Mouse (Mus musculus) hindbrain, embryonic 14.5 days (tissue): ENCODE measurements around the gene Gfy. TPM values are rescaled to one million over a fixed set of nuclear protein-coding genes. Genes with fewer than 3 reads are reported as not detected.
A peak's percentile ranks its signal among the peaks of the same experiment; 100 is the strongest.
"Not testable (repeated sequence)": the region's sequence is repeated elsewhere in the genome, so short reads cannot be mapped to it uniquely, and the experiment has no call there.

Experiments used
- ATAC-seq: fragments of 200-750 bp; cut with Nextera tagmentation; 2 replicates; pipeline ENCODE4 v1.8.0; 2017; ENCODE audit warnings: moderate number of reproducible peaks, mild to moderate bottlenecking, moderate TSS enrichment, moderate library complexity; ENCODE audit not compliant: low FRiP score
- DNase-seq: peaks from one replicate; pipeline ENCODE4 v3.0.0-alpha.2; 2015; ENCODE audit warnings: low spot score
- H3K27ac ChIP-seq: fragments of 300-500 bp; sonication (generic); 2 replicates; pipeline ENCODE4 v1.5.1; 2014; ENCODE audit warnings: mild to moderate bottlenecking, moderate library complexity
- H3K27me3 ChIP-seq: fragments of 300-500 bp; sonication (generic); 2 replicates; pipeline ENCODE4 v1.6.1; 2014; ENCODE audit warnings: mild to moderate bottlenecking, low read length, mixed read lengths; ENCODE audit not compliant: control insufficient read depth, insufficient read depth
- H3K36me3 ChIP-seq: fragments of 300-500 bp; sonication (generic); replicated peaks from 2 replicates; pipeline ENCODE4 v1.6.1; 2014; ENCODE audit not compliant: control insufficient read depth, insufficient read depth
- H3K4me1 ChIP-seq: fragments of 300-500 bp; sonication (generic); replicated peaks from 2 replicates; pipeline ENCODE4 v1.6.1; 2014; ENCODE audit warnings: antibody characterized with exemption, low read length, mixed read lengths; ENCODE audit not compliant: control insufficient read depth, insufficient read depth
- H3K4me2 ChIP-seq: fragments of 300-500 bp; sonication (generic); replicated peaks from 2 replicates; pipeline ENCODE4 v1.6.1; 2014; ENCODE audit warnings: mild to moderate bottlenecking, moderate library complexity
- H3K4me3 ChIP-seq: fragments of 300-500 bp; sonication (generic); replicated peaks from 2 replicates; pipeline ENCODE4 v1.5.1; 2014; ENCODE audit warnings: mild to moderate bottlenecking, low read length
- H3K9ac ChIP-seq: fragments of 300-500 bp; sonication (generic); 2 replicates; pipeline ENCODE4 v1.6.1; 2014
- H3K9me3 ChIP-seq: fragments of 300-500 bp; sonication (generic); 2 replicates; pipeline ENCODE4 v1.6.1; 2016; ENCODE audit warnings: low read length; ENCODE audit not compliant: control insufficient read depth
- WGBS: fragments of 180-500 bp; shearing (Covaris S2); extraction: QIAGEN DNeasy Blood & Tissue Kit; methylation state at CpG from one replicate; pipeline ENCODE4 v1.1.7; 2014; 5-methylcytosine and 5-hydroxymethylcytosine counted together
- polyA plus RNA-seq: library from polyadenylated mRNA; unstranded; fragments of >200 nt; fragmentation: Nextera tagmentation; extraction: Ambion mirVana; gene quantifications from 2 replicates; pipeline ENCODE4 v1.2.1, GENCODE M21; 2014

Gfy gene
- polyA plus RNA-seq, 1 experiment from 2014 or later, result not detected

DNA sequence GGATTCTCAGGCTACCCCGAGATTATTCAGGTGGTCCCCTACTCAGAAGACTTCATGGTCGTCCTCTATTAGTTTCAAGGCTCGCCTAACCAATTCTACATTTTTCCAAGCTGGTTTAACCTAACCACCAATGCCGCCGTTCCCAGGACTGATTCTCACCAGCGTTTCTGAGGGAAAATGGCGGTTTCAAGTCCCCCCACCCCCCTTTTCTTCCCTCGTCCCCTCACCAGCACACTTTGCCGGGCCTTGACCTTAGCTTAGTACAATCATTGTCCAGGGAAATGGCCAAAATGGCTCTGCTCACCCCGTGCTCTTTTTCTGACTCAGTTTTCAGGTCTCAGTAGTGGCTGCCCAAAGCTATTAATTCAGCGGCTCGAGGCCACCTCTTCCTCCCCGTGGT, 4.0 kb downstream of the Gfy start:
- H3K9ac ChIP-seq, result no peak overlapping the region
- 4% methylated on average over 13 of the region's 13 CpGs for WGBS
- ATAC-seq (no peak), DNase-seq (no peak)
- no peak overlapping the region for H3K4me3 ChIP-seq
- H3K9me3 ChIP-seq, result no peaks in the 10 kb centered on the region
- H3K36me3 ChIP-seq, result no peaks in the 10 kb centered on the region
- no peak overlapping the region for H3K27ac ChIP-seq
- H3K27me3 ChIP-seq, result peaks cover 77% of the 10 kb centered on the region
- no peak overlapping the region for H3K4me2 ChIP-seq
- 0 out of 2 replicates have a peak, but pooled peaks cover 9% of the 10 kb centered on the region for H3K4me1 ChIP-seq

DNA sequence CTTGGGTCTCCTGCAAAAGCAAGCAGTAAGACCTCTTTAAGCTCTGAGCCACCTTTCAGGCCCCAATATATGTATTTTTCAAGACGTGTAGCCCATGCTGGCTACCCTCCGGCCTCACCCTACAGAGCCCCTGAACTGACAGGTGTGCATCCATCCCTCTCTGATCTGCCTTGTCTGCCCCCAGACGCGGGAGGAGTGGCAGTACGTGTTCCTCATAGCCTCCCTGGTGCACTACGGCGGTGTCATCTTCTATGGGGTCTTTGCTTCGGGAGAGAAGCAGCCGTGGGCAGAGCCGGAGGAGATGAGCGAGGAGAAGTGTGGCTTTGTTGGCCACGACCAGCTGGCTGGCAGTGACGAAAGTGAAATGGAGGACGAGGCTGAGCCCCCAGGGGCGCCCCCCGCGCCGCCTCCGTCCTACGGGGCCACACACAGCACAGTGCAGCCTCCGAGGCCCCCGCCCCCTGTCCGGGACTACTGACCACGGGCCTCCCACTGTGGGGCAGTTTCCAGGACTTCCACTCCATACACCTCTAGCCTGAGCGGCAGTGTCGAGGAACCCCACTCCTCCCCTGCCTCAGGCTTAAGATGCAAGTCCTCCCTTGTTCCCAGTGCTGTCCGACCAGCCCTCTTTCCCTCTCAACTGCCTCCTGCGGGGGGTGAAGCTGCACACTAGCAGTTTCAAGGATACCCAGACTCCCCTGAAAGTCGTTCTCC, 4.6 kb downstream of the Gfy start:
- 0 out of 2 replicates have a peak, but pooled peaks cover 2% of the 10 kb centered on the region for H3K9me3 ChIP-seq
- no peak overlapping the region for H3K4me2 ChIP-seq
- no peak overlapping the region for H3K27ac ChIP-seq
- DNase-seq (no peak), ATAC-seq (0 out of 2 replicates have a peak, but pooled peaks have one; percentile 34)
- H3K4me3 ChIP-seq, result no peak overlapping the region
- WGBS, result 4% methylated on average over 28 of the region's 29 CpGs
- no peak overlapping the region for H3K9ac ChIP-seq
- H3K36me3 ChIP-seq, result no peaks in the 10 kb centered on the region
- H3K27me3 ChIP-seq, result peaks cover 77% of the 10 kb centered on the region
- 0 out of 2 replicates have a peak, but pooled peaks cover 9% of the 10 kb centered on the region for H3K4me1 ChIP-seq

DNA sequence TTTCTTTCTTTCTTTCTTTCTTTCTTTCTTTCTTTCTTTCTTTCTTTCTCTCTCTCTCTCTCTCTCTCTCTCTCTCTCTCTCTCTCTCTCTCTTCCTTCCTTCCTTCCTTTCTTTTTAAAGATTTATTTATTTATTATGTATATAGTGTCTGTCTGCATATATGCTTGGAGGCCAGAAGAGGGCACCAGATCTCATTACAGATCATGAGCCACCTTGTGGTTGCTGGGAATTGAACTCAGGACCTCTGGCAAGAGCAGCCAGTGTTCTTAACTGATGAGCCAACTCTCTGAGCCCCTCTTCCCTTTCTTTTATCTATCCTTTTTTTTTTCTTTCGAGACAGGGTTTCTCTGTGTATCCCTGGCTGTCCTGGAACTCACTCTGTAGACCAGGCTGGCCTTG, 5.6 kb downstream of the Gfy start:
- not testable (repeated sequence) for H3K4me3 ChIP-seq, H3K9me3 ChIP-seq, H3K27ac ChIP-seq, H3K4me1 ChIP-seq, ATAC-seq, H3K36me3 ChIP-seq, DNase-seq, H3K4me2 ChIP-seq, H3K9ac ChIP-seq
- peaks cover 77% of the 10 kb centered on the region for H3K27me3 ChIP-seq
- WGBS, result 62% methylated on average over 1 of the region's 1 CpGs

DNA sequence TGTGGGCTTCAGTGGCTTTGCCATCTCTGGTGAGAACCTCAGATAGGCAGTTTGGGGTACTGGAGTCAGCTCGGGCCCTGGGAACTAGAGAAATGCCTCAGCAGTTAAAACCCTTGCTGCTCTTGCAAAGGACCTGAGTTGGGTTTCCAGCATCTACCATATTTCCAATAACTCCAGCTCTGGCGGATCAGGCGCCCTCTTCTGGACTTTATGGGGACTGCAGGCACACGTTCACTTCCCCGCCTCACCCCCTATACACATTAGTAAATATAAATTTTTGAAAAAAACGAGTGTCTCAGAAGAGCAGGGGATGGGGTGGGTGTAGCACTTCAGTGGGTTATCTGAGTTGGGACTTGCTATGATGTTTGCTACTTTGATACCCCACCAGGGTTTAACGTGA, 6.4 kb downstream of the Gfy start:
- Histone ChIP-seq H3K27me3 (peaks cover 77% of the 10 kb centered on the region), H3K9me3 (0 out of 2 replicates have a peak, but pooled peaks cover 6% of the 10 kb centered on the region), H3K4me1 (peaks cover 15% of the 10 kb centered on the region; the same call in 1 of the 2 replicates), H3K4me3 (no peak overlapping the region), H3K27ac (no peak overlapping the region), H3K4me2 (no peak overlapping the region), H3K9ac (no peak overlapping the region), H3K36me3 (no peaks in the 10 kb centered on the region)
- WGBS, result 64% methylated on average over 7 of the region's 7 CpGs
- DNase-seq (no peak), ATAC-seq (no peak)

DNA sequence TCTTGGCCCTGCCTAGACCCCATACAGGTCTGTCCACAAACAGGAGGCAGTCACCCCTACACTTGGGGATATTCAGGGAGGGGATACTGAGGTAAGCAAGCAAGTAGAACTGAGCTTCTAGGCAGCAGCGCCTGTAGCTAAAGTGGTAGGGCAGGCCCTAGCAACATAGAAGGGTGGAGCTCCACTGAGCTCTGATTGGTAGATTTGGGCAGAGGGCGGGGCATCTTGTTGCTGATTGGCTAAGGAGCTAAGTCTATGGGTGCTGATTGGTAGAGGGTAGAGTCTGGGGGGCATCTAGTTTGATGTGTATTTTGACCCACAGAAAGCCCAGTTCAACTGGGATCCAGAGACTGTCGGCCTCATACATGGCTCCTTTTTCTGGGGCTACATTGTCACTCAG, 9.9 kb downstream of the Gfy start:
- Histone ChIP-seq H3K27me3 (peaks cover 77% of the 10 kb centered on the region), H3K4me3 (no peak overlapping the region), H3K4me2 (no peak overlapping the region), H3K27ac (no peak overlapping the region), H3K9ac (no peak overlapping the region), H3K9me3 (0 out of 2 replicates have a peak, but pooled peaks cover 6% of the 10 kb centered on the region), H3K36me3 (no peaks in the 10 kb centered on the region), H3K4me1 (peaks cover 10% of the 10 kb centered on the region; the same call in 1 of the 2 replicates)
- DNase-seq (no peak), ATAC-seq (no peak)
- 90% methylated on average over 3 of the region's 3 CpGs for WGBS

DNA sequence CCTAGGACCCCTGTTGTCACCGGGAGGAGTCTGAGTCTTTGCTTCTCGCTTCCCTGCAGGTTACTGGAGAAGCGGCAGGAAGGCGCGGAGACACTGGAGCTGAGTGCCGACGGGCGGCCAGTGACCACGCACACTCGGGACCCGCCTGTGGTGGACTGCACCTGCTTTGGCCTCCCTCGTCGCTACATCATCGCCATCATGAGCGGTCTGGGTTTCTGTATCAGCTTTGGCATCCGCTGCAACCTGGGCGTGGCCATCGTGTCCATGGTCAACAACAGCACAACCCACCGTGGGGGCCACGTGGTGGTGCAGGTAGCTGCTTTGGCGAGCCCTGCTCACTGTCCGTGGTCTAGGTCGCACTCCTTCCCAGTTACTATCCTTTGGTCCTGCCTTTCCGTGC, 10.7 kb downstream of the Gfy start:
- Histone ChIP-seq H3K4me3 (0 out of 2 replicates have a peak overlapping the region, but pooled peaks have one; percentile 6), H3K9ac (no peak overlapping the region), H3K27me3 (peaks cover 78% of the 10 kb centered on the region), H3K36me3 (no peaks in the 10 kb centered on the region), H3K4me2 (peak overlapping the region; percentile 11; the same call in 1 of the 2 replicates), H3K27ac (no peak overlapping the region), H3K9me3 (0 out of 2 replicates have a peak, but pooled peaks cover 6% of the 10 kb centered on the region), H3K4me1 (peaks cover 16% of the 10 kb centered on the region; the same call in 1 of the 2 replicates)
- no peak for ATAC-seq
- WGBS, result 2% methylated on average over 24 of the region's 24 CpGs
- DNase-seq, result no peak

DNA sequence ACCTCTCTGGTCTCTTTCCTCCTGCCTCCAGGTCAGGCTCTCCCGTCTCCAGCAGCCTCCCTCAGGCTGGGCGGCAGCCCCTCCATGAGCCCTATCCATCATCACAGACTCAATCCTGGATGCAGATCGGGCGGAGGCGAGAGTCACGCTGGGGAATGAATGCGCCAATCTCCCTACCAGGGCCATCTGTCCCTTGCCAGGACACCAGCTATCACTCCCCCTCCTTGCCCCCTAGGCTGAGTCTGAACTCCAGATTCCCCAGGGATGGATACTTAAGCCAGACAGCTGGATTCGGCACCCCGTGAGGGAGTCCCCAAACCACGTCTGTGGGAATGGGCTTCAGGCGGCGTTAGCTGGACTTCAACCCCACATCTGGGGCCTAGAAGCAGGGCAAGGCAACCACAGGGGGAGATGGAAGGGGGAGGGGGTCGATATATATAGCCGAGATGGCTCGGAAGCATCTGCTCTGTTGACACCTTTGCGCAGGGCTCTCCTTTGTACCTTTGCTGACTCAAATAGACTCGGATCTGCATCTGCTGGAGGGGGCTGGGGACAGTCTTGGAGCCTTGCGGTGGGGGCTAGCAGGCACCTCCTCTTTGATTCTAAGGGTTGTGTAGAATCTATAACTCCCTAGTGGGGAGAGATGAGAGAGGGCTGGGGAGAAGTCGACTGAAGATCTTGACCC, 11.5 kb downstream of the Gfy start:
- peaks cover 85% of the 10 kb centered on the region for H3K27me3 ChIP-seq
- DNase-seq (no peak), ATAC-seq (no peak)
- under 1% methylated on average over 19 of the region's 19 CpGs for WGBS
- no peak overlapping the region for H3K27ac ChIP-seq
- H3K9ac ChIP-seq, result no peak overlapping the region; the same call in 1 of the 2 replicates
- H3K4me1 ChIP-seq, result peaks cover 18% of the 10 kb centered on the region; the same call in 1 of the 2 replicates
- no peak overlapping the region for H3K4me3 ChIP-seq
- peak overlapping the region; percentile 22; the same call in 1 of the 2 replicates for H3K4me2 ChIP-seq
- no peaks in the 10 kb centered on the region for H3K36me3 ChIP-seq
- 0 out of 2 replicates have a peak, but pooled peaks cover 6% of the 10 kb centered on the region for H3K9me3 ChIP-seq

DNA sequence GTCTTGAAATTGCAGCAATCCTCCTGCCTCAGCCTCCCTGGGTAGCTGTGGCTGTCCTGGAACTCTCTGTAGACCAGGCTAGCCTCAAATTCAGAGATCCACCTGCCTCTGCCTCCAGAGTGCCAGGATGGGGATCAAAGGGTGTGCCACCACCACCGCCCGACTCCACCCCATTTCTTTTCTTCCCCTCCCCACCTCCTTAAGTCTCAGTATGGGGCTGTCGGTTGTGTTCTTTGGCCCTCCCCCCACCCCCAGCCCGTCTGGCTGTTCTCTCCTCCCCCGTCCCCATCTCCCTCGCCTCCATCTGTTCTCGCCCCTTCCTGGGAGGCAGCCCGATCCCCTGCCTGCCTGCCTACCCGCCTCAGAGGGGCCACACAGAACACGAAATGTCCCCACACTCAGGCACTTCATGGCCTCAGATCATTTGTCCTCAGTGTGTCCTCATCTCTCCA, 12.4 kb downstream of the Gfy start:
- H3K36me3 ChIP-seq, result no peaks in the 10 kb centered on the region
- no peak for ATAC-seq
- no peak overlapping the region for H3K27ac ChIP-seq
- H3K4me1 ChIP-seq, result peaks cover 27% of the 10 kb centered on the region
- H3K9me3 ChIP-seq, result 0 out of 2 replicates have a peak, but pooled peaks cover 6% of the 10 kb centered on the region
- H3K4me3 ChIP-seq, result no peak overlapping the region
- WGBS, result 24% methylated on average over 10 of the region's 10 CpGs
- no peak overlapping the region for H3K9ac ChIP-seq
- no peak overlapping the region for H3K4me2 ChIP-seq
- H3K27me3 ChIP-seq, result peaks cover 81% of the 10 kb centered on the region
- DNase-seq, result no peak

DNA sequence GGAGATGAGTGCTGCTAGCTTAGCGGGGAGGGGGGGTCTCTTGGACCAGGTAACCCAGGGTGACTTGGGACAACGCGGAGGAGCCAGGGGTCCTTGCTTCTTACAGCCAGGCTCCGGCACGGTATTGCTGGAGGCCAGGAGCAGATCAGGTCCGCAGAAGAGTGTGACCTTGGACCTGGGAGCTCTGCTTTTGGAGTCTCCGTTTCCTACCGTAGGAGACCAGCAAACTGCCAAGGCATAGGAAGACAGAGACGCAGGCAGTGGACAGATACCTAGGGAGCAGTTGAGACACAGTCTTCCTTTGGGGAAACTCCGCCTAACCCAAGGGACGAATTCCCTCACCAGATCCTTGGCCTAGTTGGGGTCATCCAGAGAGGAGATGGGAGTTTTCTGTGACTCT, 13.7 kb downstream of the Gfy start:
- Histone ChIP-seq H3K4me2 (no peak overlapping the region), H3K27ac (no peak overlapping the region), H3K4me3 (no peak overlapping the region), H3K36me3 (no peaks in the 10 kb centered on the region), H3K9me3 (0 out of 2 replicates have a peak, but pooled peaks cover 6% of the 10 kb centered on the region), H3K9ac (no peak overlapping the region), H3K4me1 (peaks cover 28% of the 10 kb centered on the region), H3K27me3 (peaks cover 80% of the 10 kb centered on the region)
- 45% methylated on average over 11 of the region's 11 CpGs for WGBS
- ATAC-seq (no peak), DNase-seq (no peak)
